Mouse (Mus musculus): Measurements from ENCODE around the gene Tspan6. TPM values are rescaled to one million over a fixed set of nuclear protein-coding genes. Genes with fewer than 3 reads are reported as not detected.
A peak's percentile ranks its signal among the peaks of the same experiment; 100 is the strongest.

The Tspan6 gene
- polyA plus RNA-seq (2012): not detected in 2 replicates

GRCm38 (mm10) chrX:133898014-133898542 is at the start of gene Tspan6:
TSS of gene Tspan6 (minus strand) at chrX:133898429.
- Histone ChIP-seq H3K27me3 (ENCODE audit: control insufficient read depth) (no peaks in the 10 kb centered on the region; the same call in 1 of the 2 replicates), H3K4me3 (replicated peaks) (peak within 1 kb of the TSS; percentile 60), H3K9me3 (ENCODE audit: control insufficient read depth, low read length) (no peaks in the 10 kb centered on the region), H3K36me3 (ENCODE audit: control insufficient read depth) (no peaks in the 10 kb centered on the region), H3K4me1 (ENCODE audit: control insufficient read depth) (peaks cover 3% of the 10 kb centered on the region; the same call in 1 of the 2 replicates)
- TF ChIP-seq GATA1 (IDR thresholded peaks at IDR 0.05; ENCODE audit: low read length) (no peak), TAL1 (IDR thresholded peaks at IDR 0.05; ENCODE audit: low read length) (no peak)

- H3K27me3 ChIP-seq (ENCODE audit: control insufficient read depth): no peaks in the 10 kb centered on the region
- TF ChIP-seq TAL1 (IDR thresholded peaks at IDR 0.05; ENCODE audit: low read length) (no peak), GATA1 (IDR thresholded peaks at IDR 0.05; ENCODE audit: low read length) (no peak)
- H3K9me3 ChIP-seq (ENCODE audit: control insufficient read depth, low read length): no peaks in the 10 kb centered on the region
- no peak overlapping the region for H3K4me3 ChIP-seq (replicated peaks)
- no peaks in the 10 kb centered on the region for H3K4me1 ChIP-seq (ENCODE audit: control insufficient read depth)
- no peaks in the 10 kb centered on the region for H3K36me3 ChIP-seq (ENCODE audit: control insufficient read depth)
Observed at GRCm38 (mm10) chrX:133947427-133947826, 49.2 kb upstream of the Tspan6 start.

- no peak overlapping the region for H3K4me3 ChIP-seq (replicated peaks)
- no peaks in the 10 kb centered on the region for H3K36me3 ChIP-seq (ENCODE audit: control insufficient read depth)
- H3K27me3 ChIP-seq (ENCODE audit: control insufficient read depth): no peaks in the 10 kb centered on the region
- TF ChIP-seq TAL1 (IDR thresholded peaks at IDR 0.05; ENCODE audit: low read length) (no peak), GATA1 (IDR thresholded peaks at IDR 0.05; ENCODE audit: low read length) (no peak)
- no peaks in the 10 kb centered on the region for H3K4me1 ChIP-seq (ENCODE audit: control insufficient read depth)
- H3K9me3 ChIP-seq (ENCODE audit: control insufficient read depth, low read length): no peaks in the 10 kb centered on the region
Observed at GRCm38 (mm10) chrX:133939561-133939960, 41.3 kb upstream of the Tspan6 start.

GRCm38 (mm10) chrX:133936605-133937225 is 38.5 kb upstream of the Tspan6 start:
- Histone ChIP-seq H3K36me3 (ENCODE audit: control insufficient read depth) (no peaks in the 10 kb centered on the region), H3K4me3 (replicated peaks) (no peak overlapping the region), H3K9me3 (ENCODE audit: control insufficient read depth, low read length) (no peaks in the 10 kb centered on the region), H3K4me1 (ENCODE audit: control insufficient read depth) (no peaks in the 10 kb centered on the region), H3K27me3 (ENCODE audit: control insufficient read depth) (no peaks in the 10 kb centered on the region)
- TF ChIP-seq TAL1 (IDR thresholded peaks at IDR 0.05; ENCODE audit: low read length) (no peak), GATA1 (IDR thresholded peaks at IDR 0.05; ENCODE audit: low read length) (no peak)

- H3K4me1 ChIP-seq (ENCODE audit: control insufficient read depth): no peaks in the 10 kb centered on the region
- H3K36me3 ChIP-seq (ENCODE audit: control insufficient read depth): no peaks in the 10 kb centered on the region
- TF ChIP-seq TAL1 (IDR thresholded peaks at IDR 0.05; ENCODE audit: low read length) (no peak), GATA1 (IDR thresholded peaks at IDR 0.05; ENCODE audit: low read length) (no peak)
- no peaks in the 10 kb centered on the region for H3K27me3 ChIP-seq (ENCODE audit: control insufficient read depth)
- H3K4me3 ChIP-seq (replicated peaks): no peak overlapping the region
- H3K9me3 ChIP-seq (ENCODE audit: control insufficient read depth, low read length): no peaks in the 10 kb centered on the region
Observed at GRCm38 (mm10) chrX:133931302-133932013, 33.2 kb upstream of the Tspan6 start.

GRCm38 (mm10) chrX:133926760-133927159 is 28.5 kb upstream of the Tspan6 start:
- Histone ChIP-seq H3K4me1 (ENCODE audit: control insufficient read depth) (no peaks in the 10 kb centered on the region), H3K27me3 (ENCODE audit: control insufficient read depth) (no peaks in the 10 kb centered on the region), H3K9me3 (ENCODE audit: control insufficient read depth, low read length) (no peaks in the 10 kb centered on the region), H3K36me3 (ENCODE audit: control insufficient read depth) (no peaks in the 10 kb centered on the region), H3K4me3 (replicated peaks) (no peak overlapping the region)
- TF ChIP-seq TAL1 (IDR thresholded peaks at IDR 0.05; ENCODE audit: low read length): no peak
- no peak for TF ChIP-seq GATA1 (IDR thresholded peaks at IDR 0.05; ENCODE audit: low read length)

GRCm38 (mm10) chrX:133921187-133921586 is 23.0 kb upstream of the Tspan6 start:
- Histone ChIP-seq H3K4me3 (replicated peaks) (no peak overlapping the region), H3K36me3 (ENCODE audit: control insufficient read depth) (no peaks in the 10 kb centered on the region), H3K4me1 (ENCODE audit: control insufficient read depth) (no peaks in the 10 kb centered on the region), H3K27me3 (ENCODE audit: control insufficient read depth) (no peaks in the 10 kb centered on the region), H3K9me3 (ENCODE audit: control insufficient read depth, low read length) (no peaks in the 10 kb centered on the region)
- no peak for TF ChIP-seq TAL1 (IDR thresholded peaks at IDR 0.05; ENCODE audit: low read length)
- TF ChIP-seq GATA1 (IDR thresholded peaks at IDR 0.05; ENCODE audit: low read length): no peak

GRCm38 (mm10) chrX:133914219-133914618 is 16.0 kb upstream of the Tspan6 start:
- Histone ChIP-seq H3K4me3 (replicated peaks) (no peak overlapping the region), H3K27me3 (ENCODE audit: control insufficient read depth) (peaks cover 4% of the 10 kb centered on the region), H3K9me3 (ENCODE audit: control insufficient read depth, low read length) (no peaks in the 10 kb centered on the region), H3K36me3 (ENCODE audit: control insufficient read depth) (no peaks in the 10 kb centered on the region), H3K4me1 (ENCODE audit: control insufficient read depth) (no peaks in the 10 kb centered on the region)
- TF ChIP-seq TAL1 (IDR thresholded peaks at IDR 0.05; ENCODE audit: low read length) (no peak), GATA1 (IDR thresholded peaks at IDR 0.05; ENCODE audit: low read length) (no peak)

GRCm38 (mm10) chrX:133913006-133913405 is 14.8 kb upstream of the Tspan6 start:
- H3K4me3 ChIP-seq (replicated peaks): no peak overlapping the region
- no peaks in the 10 kb centered on the region for H3K9me3 ChIP-seq (ENCODE audit: control insufficient read depth, low read length)
- H3K36me3 ChIP-seq (ENCODE audit: control insufficient read depth): no peaks in the 10 kb centered on the region
- H3K4me1 ChIP-seq (ENCODE audit: control insufficient read depth): no peaks in the 10 kb centered on the region
- peaks cover 4% of the 10 kb centered on the region for H3K27me3 ChIP-seq (ENCODE audit: control insufficient read depth)
- no peak for TF ChIP-seq TAL1 (IDR thresholded peaks at IDR 0.05; ENCODE audit: low read length)
- TF ChIP-seq GATA1 (IDR thresholded peaks at IDR 0.05; ENCODE audit: low read length): no peak

Measured in erythroblast, embryonic 14.5 days (primary cell).